Mouse (Mus musculus): ENCODE measurements at regions not wholly inside any gene's neighbourhood (a gene's known extent, or its start where the extent isn't known, plus 50 kb on each side); places are given as distances from the start of the nearest gene placed in this dataset.

GRCm38 (mm10) chr11:37735992-37736391 is 500.2 kb upstream of the Tenm2 start:
- TF ChIP-seq TCF3 (IDR thresholded peaks at IDR 0.05; ENCODE audit: insufficient read length, low read depth) = no peak
- TF ChIP-seq POLR2A (IDR thresholded peaks at IDR 0.05; ENCODE audit: insufficient read length, low read depth) = no peak
- no peak for TF ChIP-seq POLR2AphosphoS2 (IDR thresholded peaks at IDR 0.05; ENCODE audit: insufficient read length, low read depth)
- no peak for TF ChIP-seq MAX (IDR thresholded peaks at IDR 0.05; ENCODE audit: low read depth)
- no peak for TF ChIP-seq E2F4 (IDR thresholded peaks at IDR 0.05; ENCODE audit: insufficient read depth)
- TF ChIP-seq USF1 (IDR thresholded peaks at IDR 0.05; ENCODE audit: low read depth) = no peak
- no peak for TF ChIP-seq TCF12 (IDR thresholded peaks at IDR 0.05; ENCODE audit: insufficient read depth, poor library complexity, severe bottlenecking)
